Mouse (Mus musculus) bone marrow macrophage, adult 2 months (primary cell): ENCODE data around the gene Tlr9. TPM values are rescaled to one million over a fixed set of nuclear protein-coding genes. Genes with fewer than 3 reads are reported as not detected.
A peak's percentile ranks its signal among the peaks of the same experiment; 100 is the strongest.

Experiments used
- H3K27ac ChIP-seq: 2 replicates; pipeline ENCODE4 v1.5.1; 2012; ENCODE audit warnings: low read depth, low read length; ENCODE audit not compliant: insufficient read depth
- H3K4me1 ChIP-seq: 2 replicates; pipeline ENCODE4 v1.6.1; 2012; ENCODE audit warnings: low read length; ENCODE audit not compliant: control insufficient read depth, insufficient read depth
- H3K4me3 ChIP-seq: 2 replicates; pipeline ENCODE4 v1.5.1; 2012; ENCODE audit warnings: mild to moderate bottlenecking, low read length, moderate library complexity; ENCODE audit not compliant: insufficient read depth
- CTCF ChIP-seq: IDR thresholded peaks from 2 replicates; pipeline ENCODE4 v1.5.1; 2012; ENCODE audit warnings: low read depth, mild to moderate bottlenecking, low read length, moderate library complexity
- POLR2A ChIP-seq: IDR thresholded peaks from 2 replicates; pipeline ENCODE4 v1.6.1; 2012; ENCODE audit warnings: mild to moderate bottlenecking, low read depth, low read length, borderline replicate concordance
- polyA plus RNA-seq: library from polyadenylated mRNA; stranded (reverse); fragments of >200 nt; gene quantifications from 2 replicates; pipeline ENCODE4 v1.2.4, GENCODE M21; 2012; ENCODE audit not compliant: missing spikeins, insufficient read depth, insufficient read length

Gene Tlr9
- polyA plus RNA-seq, 1 experiment: 61.6 TPM

GRCm38 (mm10) chr9:106263381-106263924, 41.1 kb downstream of the Tlr9 start:
- no peak for TF ChIP-seq POLR2A
- TF ChIP-seq CTCF: no peak
- H3K4me1 ChIP-seq: peaks cover 29% of the 10 kb centered on the region
- no peak overlapping the region for H3K4me3 ChIP-seq
- no peak overlapping the region for H3K27ac ChIP-seq

GRCm38 (mm10) chr9:106265358-106266075, 43.1 kb downstream of the Tlr9 start:
- Histone ChIP-seq H3K4me1 (peaks cover 40% of the 10 kb centered on the region), H3K4me3 (no peak overlapping the region), H3K27ac (no peak overlapping the region)
- TF ChIP-seq POLR2A: no peak
- TF ChIP-seq CTCF: no peak

- no peak for TF ChIP-seq POLR2A
- Histone ChIP-seq H3K4me1 (peaks cover 25% of the 10 kb centered on the region), H3K27ac (no peak overlapping the region), H3K4me3 (no peak overlapping the region)
These were observed 44.7 kb downstream of the Tlr9 start for GRCm38 (mm10) chr9:106266936-106267657.

- Histone ChIP-seq H3K27ac (no peak overlapping the region), H3K4me1 (peaks cover 22% of the 10 kb centered on the region), H3K4me3 (no peak overlapping the region)
- no peak for TF ChIP-seq POLR2A
- no peak for TF ChIP-seq CTCF
These were observed 46.0 kb downstream of the Tlr9 start for GRCm38 (mm10) chr9:106268421-106268820.

GRCm38 (mm10) chr9:106269076-106269788, 46.8 kb downstream of the Tlr9 start:
- Histone ChIP-seq H3K4me1 (peaks cover 27% of the 10 kb centered on the region), H3K4me3 (no peak overlapping the region), H3K27ac (no peak overlapping the region)
- TF ChIP-seq CTCF: no peak
- TF ChIP-seq POLR2A: no peak

GRCm38 (mm10) chr9:106269879-106270278, 47.5 kb downstream of the Tlr9 start:
- H3K4me3 ChIP-seq: no peak overlapping the region
- H3K27ac ChIP-seq: peak overlapping the region; percentile 21; the same call in 1 of the 2 replicates
- H3K4me1 ChIP-seq: peaks cover 31% of the 10 kb centered on the region
- TF ChIP-seq POLR2A (no peak), CTCF (no peak)

GRCm38 (mm10) chr9:106270656-106271055, 48.3 kb downstream of the Tlr9 start:
- TF ChIP-seq POLR2A (no peak), CTCF (no peak)
- peaks cover 34% of the 10 kb centered on the region for H3K4me1 ChIP-seq

GRCm38 (mm10) chr9:106272288-106272687, 49.9 kb downstream of the Tlr9 start:
- H3K4me3 ChIP-seq: no peak overlapping the region
- H3K4me1 ChIP-seq: peaks cover 34% of the 10 kb centered on the region
- TF ChIP-seq POLR2A: no peak
- no peak for TF ChIP-seq CTCF
- no peak overlapping the region for H3K27ac ChIP-seq

More at GRCm38 (mm10) chr9:106270656-106271055, 48.3 kb downstream of the Tlr9 start:
- H3K27ac ChIP-seq: no peak overlapping the region
- H3K4me3 ChIP-seq: no peak overlapping the region

GRCm38 (mm10) chr9:106273276-106273675, 50.9 kb downstream of the Tlr9 start:
- peaks cover 32% of the 10 kb centered on the region for H3K4me1 ChIP-seq
- no peak for TF ChIP-seq CTCF
- no peak for TF ChIP-seq POLR2A
- no peak overlapping the region for H3K27ac ChIP-seq
- H3K4me3 ChIP-seq: no peak overlapping the region
